Mouse (Mus musculus) urinary bladder, adult 18-20 months (tissue): Measurements from ENCODE around the gene Frmd4b.
"Not testable (repeated sequence)": the region's sequence is repeated elsewhere in the genome, so short reads cannot be mapped to it uniquely, and the experiment has no call there.

Experiments used
- DNase-seq, 2 experiments: peaks; one replicate each; pipeline ENCODE4 v3.0.0; 2022; ENCODE audit warnings: low spot score in 2 of 2, mixed read lengths in 2 of 2

Gene Frmd4b

DNA sequence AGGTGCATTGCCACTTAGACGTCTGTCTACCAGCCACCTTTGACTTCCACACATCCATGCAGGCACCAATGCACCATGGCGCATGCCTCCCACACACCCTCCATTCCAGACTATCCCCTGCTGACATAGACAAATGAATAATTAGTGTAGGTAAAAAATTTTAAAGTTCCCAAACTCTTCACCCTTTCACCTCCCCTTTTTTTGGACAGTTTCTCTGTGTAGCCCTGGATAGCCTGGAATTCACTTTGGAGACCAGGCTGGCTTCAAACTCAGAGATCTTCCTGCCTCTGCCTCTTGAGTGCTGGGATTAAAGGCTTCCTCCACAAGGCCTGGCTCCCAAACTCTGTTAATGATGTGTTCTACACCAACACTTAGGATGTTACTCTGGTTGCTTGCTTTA is 253.5 kb downstream of the Frmd4b start:
- DNase-seq, result no peak

GRCm38 (mm10) chr6:97357606-97358005 is 259.7 kb downstream of the Frmd4b start:
- not testable (repeated sequence) for DNase-seq

- no peak for DNase-seq
These were observed 260.7 kb downstream of the Frmd4b start for GRCm38 (mm10) chr6:97356612-97357011.

DNA sequence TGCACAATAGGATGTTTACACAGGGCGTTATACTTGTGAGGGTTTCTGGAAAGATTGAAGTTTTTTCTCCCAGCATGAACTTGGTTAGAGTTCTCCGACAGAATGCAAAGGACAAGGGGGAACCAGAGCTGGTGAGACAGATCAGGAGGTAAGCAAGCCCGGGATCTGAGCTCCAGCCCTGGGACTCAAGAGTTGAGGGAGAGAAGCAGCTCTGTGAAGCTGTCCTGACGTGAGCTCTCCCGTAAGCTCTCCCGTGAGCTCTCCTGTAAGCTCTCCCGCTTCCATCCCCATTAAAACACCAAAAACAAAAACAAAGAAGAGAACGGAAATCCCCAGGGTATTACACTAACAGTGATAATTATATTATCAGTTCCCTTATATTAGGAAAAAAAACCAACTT is 262.2 kb downstream of the Frmd4b start:
- no peak for DNase-seq

DNA sequence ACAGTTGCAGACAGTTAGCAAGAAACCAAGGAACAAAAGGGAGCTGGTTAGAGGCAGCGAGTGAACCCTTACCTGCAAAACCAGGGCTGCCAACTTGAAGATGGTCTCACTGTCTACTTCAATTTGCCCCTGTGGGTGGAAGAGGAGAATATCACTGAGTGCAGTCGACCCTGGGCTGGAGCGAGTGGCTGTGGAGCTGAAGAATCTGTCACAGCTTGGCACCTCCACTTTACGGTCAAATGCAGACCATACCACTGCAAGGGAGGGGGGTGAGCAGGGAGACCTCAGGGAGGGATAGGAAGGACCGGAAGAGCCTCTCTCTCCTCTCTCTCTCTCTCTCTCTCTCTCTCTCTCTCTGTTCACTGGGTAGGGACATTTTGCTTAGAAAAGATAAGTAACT is 263.4 kb downstream of the Frmd4b start:
- no peak for DNase-seq

DNA sequence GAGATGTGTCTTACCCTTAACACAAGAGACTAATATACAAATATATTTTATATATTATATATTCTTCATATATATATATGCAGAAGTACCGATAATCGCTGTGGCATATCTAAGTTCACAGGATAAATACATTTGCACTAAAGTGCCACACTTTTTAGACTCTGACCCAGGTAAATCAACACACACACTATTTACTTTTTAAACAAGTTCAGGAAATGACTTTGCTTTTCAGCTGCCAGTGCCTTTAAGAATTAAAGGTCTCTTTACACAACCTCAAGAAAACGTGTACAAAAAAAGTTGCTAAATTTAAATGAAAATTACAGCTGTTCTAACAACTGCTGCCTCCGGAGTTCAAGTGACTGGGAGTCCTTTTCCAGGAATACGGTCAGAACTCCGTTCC is 264.0 kb downstream of the Frmd4b start:
- no peak for DNase-seq

- DNase-seq, result no peak
These were observed 264.7 kb downstream of the Frmd4b start for GRCm38 (mm10) chr6:97352505-97353154.

DNA sequence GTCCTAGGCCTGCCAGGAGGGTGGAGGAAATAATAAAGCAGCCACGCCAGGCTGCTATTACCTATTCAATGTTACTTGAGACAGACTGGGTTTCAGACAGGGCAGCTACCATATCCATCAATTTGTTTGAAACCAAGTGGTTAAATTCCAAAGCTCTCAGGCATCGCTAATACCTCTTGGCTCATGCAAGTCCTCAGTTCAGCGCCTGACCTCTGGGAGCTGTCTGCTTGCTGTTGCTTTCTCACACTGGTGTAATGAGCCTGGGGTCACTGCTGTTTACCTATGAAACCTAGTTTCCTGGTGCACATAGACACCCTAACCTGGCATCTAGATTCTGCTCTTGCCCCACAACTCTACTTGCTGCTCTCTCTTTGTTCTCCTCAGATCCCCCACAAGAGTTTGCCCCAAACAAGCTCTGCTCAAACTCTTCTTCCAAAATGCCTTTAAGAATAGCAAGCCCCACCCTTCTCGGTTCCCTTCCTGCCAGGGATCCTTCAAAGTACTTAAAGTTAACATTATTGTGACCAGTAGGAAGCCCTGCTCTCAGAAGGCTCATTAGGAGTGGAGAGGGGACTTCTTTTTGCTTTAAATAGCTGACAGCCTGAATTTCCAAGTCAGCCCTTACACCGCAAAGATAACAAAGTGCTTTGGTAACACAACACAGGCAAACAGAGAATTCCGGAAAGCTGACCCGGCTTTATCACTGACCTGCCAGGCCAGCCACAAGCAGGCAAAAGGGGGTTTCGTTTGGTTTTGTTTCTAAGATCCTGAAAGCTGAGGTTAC is 267.8 kb downstream of the Frmd4b start:
- DNase-seq, result no peak

DNA sequence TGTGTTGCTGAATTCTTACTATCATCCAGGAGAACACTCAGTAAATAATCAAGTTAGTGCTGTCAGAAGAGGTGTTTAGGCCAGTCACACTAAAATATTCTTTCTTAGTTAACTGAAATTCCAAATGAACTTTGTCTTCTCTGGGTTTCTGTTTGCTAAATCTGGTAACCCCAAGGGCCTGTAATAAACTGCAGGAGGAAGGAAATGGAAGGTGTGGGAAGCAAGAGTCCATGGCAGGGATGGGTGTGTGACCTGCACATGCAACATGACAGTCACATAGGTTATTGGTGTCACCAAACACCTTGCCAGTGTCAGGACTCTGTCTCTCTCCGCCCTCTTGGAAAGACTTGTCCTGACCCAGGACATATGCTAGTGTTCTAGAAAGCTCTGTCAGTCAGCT is 270.4 kb downstream of the Frmd4b start:
- no peak for DNase-seq

DNA sequence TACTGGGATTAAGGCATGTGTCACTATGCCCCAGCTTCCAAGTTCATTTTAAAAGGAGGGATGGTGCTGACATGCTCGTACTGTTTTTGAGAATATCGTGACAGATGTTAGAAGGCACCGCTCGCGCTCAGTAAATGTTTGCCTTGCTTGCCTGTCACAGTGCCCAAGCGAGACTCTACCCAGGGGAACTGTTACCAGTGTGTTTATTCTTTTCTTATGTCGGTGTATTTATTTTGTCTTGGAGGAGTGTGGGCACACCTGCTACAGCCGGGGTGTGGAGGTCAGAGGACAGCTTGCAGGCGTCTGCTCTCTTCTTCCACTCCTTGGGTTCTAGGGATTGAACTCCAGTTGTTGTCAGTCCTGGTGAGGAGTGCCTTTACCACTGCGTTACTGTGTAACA is 270.8 kb downstream of the Frmd4b start:
- no peak for DNase-seq

GRCm38 (mm10) chr6:97345921-97346320 is 271.4 kb downstream of the Frmd4b start:
- no peak for DNase-seq

- no peak for DNase-seq
These were observed 275.2 kb downstream of the Frmd4b start for GRCm38 (mm10) chr6:97342185-97342584.

GRCm38 (mm10) chr6:97341628-97342027 is 275.7 kb downstream of the Frmd4b start:
- no peak for DNase-seq

- DNase-seq, result no peak
These were observed 276.2 kb downstream of the Frmd4b start for GRCm38 (mm10) chr6:97341148-97341547.

DNA sequence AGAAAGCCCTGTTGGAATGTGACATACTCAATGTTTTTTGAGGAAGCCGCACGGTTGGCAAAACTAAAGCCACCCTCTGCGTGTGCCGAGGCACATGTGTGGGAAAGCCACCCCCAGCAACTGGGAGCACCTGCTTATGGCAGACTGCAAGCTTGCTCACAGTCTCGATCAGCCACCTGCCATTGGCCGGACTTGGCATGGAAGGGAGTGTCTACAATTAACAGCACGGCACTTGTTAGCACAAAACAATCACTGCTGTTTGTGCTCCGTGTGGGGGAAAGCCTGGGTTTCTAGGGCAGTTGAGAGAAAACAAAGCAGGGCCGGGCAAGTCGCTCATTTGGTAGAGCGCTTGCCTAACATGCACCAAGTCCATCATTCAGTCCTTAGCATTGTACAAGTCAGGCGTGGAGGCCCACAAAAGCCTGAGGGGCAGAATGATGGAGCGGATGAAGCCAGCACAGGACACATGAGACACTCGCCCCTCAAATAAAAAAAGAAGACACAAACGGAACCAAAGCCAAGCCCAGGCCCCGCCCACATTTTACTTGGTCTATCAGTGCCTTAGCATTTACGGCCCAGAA is 277.0 kb downstream of the Frmd4b start:
- DNase-seq, result no peak

DNA sequence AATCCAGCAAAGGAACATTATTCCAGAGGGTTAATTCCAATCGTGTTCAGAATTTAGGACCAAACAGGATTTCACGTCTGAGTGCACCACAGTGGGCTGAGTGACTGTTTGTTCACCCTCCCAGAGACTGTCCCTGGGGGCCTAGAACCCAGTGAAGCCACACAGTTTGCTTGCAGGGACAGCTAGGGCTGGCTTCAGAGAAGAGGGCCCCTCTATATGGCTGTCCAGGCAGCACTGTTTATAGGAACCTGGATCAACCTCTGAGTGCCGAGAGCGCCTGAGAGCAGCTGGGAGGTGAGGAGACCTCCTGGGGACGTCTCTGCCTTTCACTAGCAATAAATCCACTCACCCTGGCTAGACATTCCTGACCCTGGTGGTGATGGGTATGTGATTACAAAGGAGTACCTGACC is 278.1 kb downstream of the Frmd4b start:
- no peak for DNase-seq

DNA sequence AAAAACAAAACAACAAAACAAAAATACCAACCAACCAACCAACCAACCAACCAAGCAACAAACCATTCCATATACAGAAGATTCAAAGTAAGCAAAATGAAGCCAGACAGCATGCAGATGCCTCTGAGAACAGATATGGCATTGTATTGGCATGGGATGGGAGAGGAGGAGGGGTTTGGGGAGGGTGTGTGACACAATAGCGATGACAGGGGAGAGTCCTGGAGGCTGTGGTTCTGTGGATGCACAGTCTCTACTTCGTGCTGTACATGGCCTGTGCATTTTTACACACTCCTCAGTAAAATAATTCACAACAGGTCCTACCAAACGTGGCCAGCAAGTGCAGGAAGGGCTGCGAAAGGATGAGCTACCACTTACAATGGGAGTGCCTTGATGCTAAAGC is 278.5 kb downstream of the Frmd4b start:
- DNase-seq, result no peak

GRCm38 (mm10) chr6:97333323-97333722 is 284.0 kb downstream of the Frmd4b start:
- DNase-seq, result no peak

DNA sequence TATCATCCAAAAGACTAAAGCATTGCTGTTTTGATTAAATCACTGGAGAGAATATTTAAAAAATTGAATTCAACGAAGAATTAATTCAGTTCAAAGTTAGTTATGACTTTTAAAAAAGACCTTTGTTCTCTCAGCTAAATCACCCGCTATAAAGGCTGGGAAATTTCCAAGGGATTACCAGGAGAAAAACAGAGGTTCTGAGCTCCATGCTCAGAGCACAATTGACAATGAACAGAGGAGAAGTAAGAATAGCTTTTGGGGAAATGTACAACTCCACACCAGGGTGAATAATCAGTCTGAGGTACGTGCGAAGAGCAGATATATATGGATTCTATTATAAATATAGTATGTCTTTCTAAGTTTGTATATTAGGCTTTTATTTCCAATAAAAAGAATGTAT is 293.4 kb downstream of the Frmd4b start:
- DNase-seq, result no peak

GRCm38 (mm10) chr6:97322126-97322525 is 295.2 kb downstream of the Frmd4b start:
- no peak for DNase-seq

DNA sequence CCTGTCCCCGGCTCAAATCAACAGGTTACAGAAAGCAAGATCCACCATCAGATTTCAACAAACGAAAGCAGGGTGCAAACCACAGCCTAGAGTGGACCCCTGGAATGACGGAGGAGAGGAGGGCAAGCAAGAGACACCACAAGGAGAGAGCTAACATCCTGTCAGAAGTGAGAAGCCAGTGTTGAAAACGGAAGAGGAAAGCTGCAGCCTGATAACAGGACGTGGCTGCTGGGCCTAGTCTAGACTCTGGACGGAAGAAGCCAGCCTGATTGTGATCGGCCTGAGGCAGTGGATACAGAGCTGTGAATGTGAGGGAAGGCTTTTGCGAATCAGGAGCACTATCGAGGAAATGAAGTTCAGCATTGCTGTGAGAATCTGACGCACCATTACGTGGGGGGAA is 296.2 kb downstream of the Frmd4b start:
- no peak for DNase-seq

- DNase-seq, result no peak
These were observed 298.3 kb downstream of the Frmd4b start for GRCm38 (mm10) chr6:97319081-97319480.

DNA sequence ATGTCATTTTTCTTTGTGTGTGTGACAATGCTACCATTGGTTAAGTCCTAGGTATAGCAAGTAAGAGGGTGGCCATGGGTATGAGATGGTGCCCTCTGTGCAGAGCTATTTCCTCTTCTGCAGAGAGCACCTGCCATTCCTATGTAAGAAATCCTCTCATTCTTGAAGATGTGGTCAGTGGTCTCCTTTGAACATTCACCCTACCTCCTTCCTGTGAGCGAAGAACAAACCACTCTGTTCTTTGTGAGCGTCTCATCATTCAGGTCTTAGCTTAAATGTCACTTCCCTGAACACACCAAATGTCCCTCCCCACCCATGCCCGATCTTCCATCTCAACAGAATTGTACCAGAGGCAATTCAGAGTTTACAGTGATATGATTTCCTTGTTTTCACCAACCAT is 299.4 kb downstream of the Frmd4b start:
- DNase-seq, result no peak
